Mouse (Mus musculus): ENCODE results near the gene Defb6. TPM values are rescaled to one million over a fixed set of nuclear protein-coding genes. Genes with fewer than 3 reads are reported as not detected.

The Defb6 gene
- not detected for polyA plus RNA-seq (2017; shearing (Covaris generic))

DNA sequence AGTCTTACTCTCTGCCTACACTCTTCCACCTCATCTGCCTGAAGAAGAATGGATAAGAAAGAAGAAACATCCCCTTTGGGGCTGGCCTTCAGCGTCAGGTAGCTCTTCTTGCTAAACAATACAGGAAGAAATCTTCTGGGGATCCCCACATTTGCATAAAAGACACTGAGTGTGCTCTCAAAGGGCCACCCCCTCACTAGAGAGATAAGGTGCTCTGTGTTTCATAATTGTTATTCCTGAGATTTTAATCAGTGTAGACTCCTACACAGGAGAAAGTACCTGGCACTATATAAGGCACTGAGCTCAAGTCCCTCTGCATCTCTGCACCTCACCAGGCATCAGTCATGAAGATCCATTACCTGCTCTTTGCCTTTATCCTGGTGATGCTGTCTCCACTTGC, at the start of gene Defb6:
TSS of gene Defb6 (plus strand) at position 318 of the 400 bp plus-strand sequence.

DNA sequence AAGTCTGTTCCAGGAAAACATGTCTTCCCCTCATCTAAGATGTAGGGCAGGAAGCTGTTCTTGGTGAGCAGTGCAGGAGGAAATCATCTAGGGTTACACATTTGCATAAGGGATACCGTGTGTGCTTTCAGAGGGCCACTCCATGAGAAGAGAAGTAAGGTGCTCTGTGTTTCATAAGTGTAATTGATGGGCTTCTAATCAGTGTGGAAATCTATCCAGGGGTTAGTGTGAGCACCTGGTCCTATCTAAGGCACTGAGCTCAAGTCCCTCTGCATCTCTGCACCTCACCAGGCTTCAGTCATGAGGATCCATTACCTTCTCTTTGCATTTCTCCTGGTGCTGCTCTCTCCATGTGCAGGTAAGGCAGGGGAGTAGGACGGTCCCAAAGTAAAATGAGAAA, 14.3 kb downstream of the Defb6 start, which contains the start of gene Defb46:
TSS of gene Defb46 (plus strand) at position 301 of the 400 bp plus-strand sequence.

GRCm38 (mm10) chr8:19247280-19247679, 22.0 kb downstream of the Defb6 start, which contains the start of gene Defb5:
Defb5 (plus strand) TSS chr8:19247580.

Other genes with a start within 250 kb of the Defb6 start
- not detected for gene Defb40, start 247.2 kb upstream of the Defb6 start, polyA plus RNA-seq (2017; shearing (Covaris generic))
- 1 to 10 TPM in 1 of 2 experiments, not detected in 1; 1.2 TPM for gene Defb37, start 234.4 kb upstream of the Defb6 start, polyA plus RNA-seq (2017; shearing (Covaris generic))
- not detected for gene Defb38, start 198.9 kb upstream of the Defb6 start, polyA plus RNA-seq (2017; shearing (Covaris generic))
- gene Defb39, start 160.7 kb upstream of the Defb6 start, polyA plus RNA-seq (2017; shearing (Covaris generic)) = not detected
- under 1 TPM in 1 of 2 experiments, not detected in 1; 0.20 TPM for gene Defb12, start 110.6 kb upstream of the Defb6 start, polyA plus RNA-seq (2017; shearing (Covaris generic))
- not detected for gene Defb34, start 101.7 kb upstream of the Defb6 start, polyA plus RNA-seq (2017; shearing (Covaris generic))
- not detected for gene Gm45826, start 84.7 kb upstream of the Defb6 start, polyA plus RNA-seq (2017; shearing (Covaris generic))
- not detected for gene Defb14, start 31.1 kb upstream of the Defb6 start, polyA plus RNA-seq (2017; shearing (Covaris generic))
- gene Defb4, start 26.8 kb upstream of the Defb6 start, polyA plus RNA-seq (2017; shearing (Covaris generic)) = not detected
- not detected for gene Defb46, start 14.4 kb downstream of the Defb6 start, polyA plus RNA-seq (2017; shearing (Covaris generic))
- not detected for gene Defb5, start 22.1 kb downstream of the Defb6 start, polyA plus RNA-seq (2017; shearing (Covaris generic))
- not detected for gene Defb3, start 67.9 kb downstream of the Defb6 start, polyA plus RNA-seq (2017; shearing (Covaris generic))
- not detected for gene Defb8, start 222.1 kb downstream of the Defb6 start, polyA plus RNA-seq (2017; shearing (Covaris generic))